Mouse (Mus musculus): ENCODE measurements at regions not wholly inside any gene's neighbourhood (a gene's known extent, or its start where the extent isn't known, plus 50 kb on each side); places are given as distances from the start of the nearest gene placed in this dataset.
A peak's percentile ranks its signal among the peaks of the same experiment; 100 is the strongest.

- DNase-seq, result peak; percentile 1
These were observed 121.2 kb downstream of the Gm11487 start for GRCm38 (mm10) chr4:73283681-73284080.
